Mouse (Mus musculus) CH12.LX (cell line): ENCODE results near the gene Fbxl3.

Experiments
- BHLHE40 ChIP-seq: IDR thresholded peaks from 2 replicates; pipeline ENCODE4 v1.6.1; 2011; ENCODE audit warnings: mild to moderate bottlenecking, low read depth, low read length, improper control_type of control experiment
- CHD2 ChIP-seq: IDR thresholded peaks from 2 replicates; pipeline ENCODE4 v1.6.1; 2011; ENCODE audit warnings: low read length, improper control_type of control experiment
- CTCF ChIP-seq, 2 experiments: IDR thresholded peaks in 1 of 2; conservative IDR thresholded peaks in 1 of 2; 2 replicates each; pipeline ENCODE4 v1.5.1; 2011 to 2012; ENCODE audit warnings: low read depth in 2 of 2, low read length in 2 of 2, improper control_type of control experiment in 1 of 2, inconsistent platforms in 1 of 2, mild to moderate bottlenecking in 1 of 2, moderate library complexity in 1 of 2
- E2F4 ChIP-seq: IDR thresholded peaks from 2 replicates; pipeline ENCODE4 v1.6.1; 2011; ENCODE audit warnings: low read depth, low read length, improper control_type of control experiment; ENCODE audit not compliant: insufficient replicate concordance
- GABPA ChIP-seq: IDR thresholded peaks from 2 replicates; pipeline ENCODE4 v1.6.1; 2012; ENCODE audit warnings: low read depth, low read length, improper control_type of control experiment, inconsistent platforms; ENCODE audit not compliant: insufficient replicate concordance
- MAX ChIP-seq: IDR thresholded peaks from 2 replicates; pipeline ENCODE4 v1.6.1; 2011; ENCODE audit warnings: low read length, improper control_type of control experiment
- MXI1 ChIP-seq: IDR thresholded peaks from 2 replicates; pipeline ENCODE4 v1.6.1; 2011; ENCODE audit warnings: mild to moderate bottlenecking, low read depth, low read length, improper control_type of control experiment
- TCF12 ChIP-seq: IDR thresholded peaks from 2 replicates; pipeline ENCODE4 v1.6.1; 2014; ENCODE audit warnings: low read depth, mild to moderate bottlenecking, inconsistent platforms, low read length, improper control_type of control experiment
- ZC3H11A ChIP-seq: IDR thresholded peaks from 2 replicates; pipeline ENCODE4 v1.6.1; 2012; ENCODE audit warnings: low read depth, mild to moderate bottlenecking, inconsistent platforms, low read length, improper control_type of control experiment

DNA sequence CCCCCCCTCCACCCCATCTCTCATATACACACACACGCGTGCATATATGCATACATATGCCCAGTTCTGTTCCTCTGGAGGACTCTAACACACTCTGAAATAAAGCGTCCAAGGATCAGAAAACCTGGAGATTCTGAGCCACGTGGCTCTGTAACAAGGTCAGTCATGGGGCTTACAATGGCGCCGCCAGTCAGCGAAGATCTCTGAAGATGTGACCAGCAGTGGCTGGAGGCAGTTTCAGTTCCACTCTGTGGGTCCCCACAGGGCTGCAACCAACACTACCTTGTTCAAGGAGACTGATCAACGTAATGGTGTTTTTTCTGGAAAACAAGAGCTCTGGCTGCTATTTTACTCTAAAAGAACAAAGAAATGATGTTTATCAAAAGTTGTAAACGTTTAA, 65.3 kb downstream of the Fbxl3 start:
- TF ChIP-seq E2F4: peak; percentile 59; the same call in 1 of the 2 replicates
- peak; percentile 80 for TF ChIP-seq BHLHE40
- peak; percentile 94 for TF ChIP-seq MXI1
- TF ChIP-seq GABPA: no peak
- no peak for TF ChIP-seq ZC3H11A
- TF ChIP-seq CHD2: peak; percentile 73
- no peak for TF ChIP-seq CTCF (conservative IDR thresholded peaks at IDR 0.05 in 1 of 2, IDR thresholded peaks at IDR 0.05 in 1 of 2; ENCODE audit: low read depth in 2 of 2, low read length in 2 of 2)
- peak; percentile 84 for TF ChIP-seq TCF12
- TF ChIP-seq MAX: peak; percentile 97
